Mouse (Mus musculus): ENCODE measurements around the gene Bmpr1a. TPM values are rescaled to one million over a fixed set of nuclear protein-coding genes. Genes with fewer than 3 reads are reported as not detected.

The Bmpr1a gene
- 10 to 100 TPM; 60.5 to 71.4 TPM for total RNA-seq (2021)

GRCm38 (mm10) chr14:34503325-34503647, at the start of gene Bmpr1a:
Bmpr1a (minus strand) TSS chr14:34503341.
- intact Hi-C loops (cut with DNase I): no loop called here
- no peak for DNase-seq

GRCm38 (mm10) chr14:34552226-34552625, 49.1 kb upstream of the Bmpr1a start:
- intact Hi-C loops (cut with DNase I): loop anchor here (5.0 kb wide), 1 partner anchor 470 kb away; no protein-coding TSS in a partner anchor
- DNase-seq: no peak

GRCm38 (mm10) chr14:34549004-34549671, 46.0 kb upstream of the Bmpr1a start:
- peak; percentile 81 to 82 for DNase-seq
- intact Hi-C loops (cut with DNase I): loop anchor here (1.0 kb wide), 2 partner anchors 90 to 177 kb away; no protein-coding TSS in a partner anchor

- intact Hi-C loops (cut with DNase I): loop anchor here (1.0 kb wide), 3 partner anchors 46 to 176 kb away; no protein-coding TSS in a partner anchor
- peak; percentile 64 to 73 for DNase-seq
Observed at GRCm38 (mm10) chr14:34548391-34549001, 45.4 kb upstream of the Bmpr1a start.

- DNase-seq: no peak
- intact Hi-C loops (cut with DNase I): no loop called here
Observed at GRCm38 (mm10) chr14:34544545-34544944, 41.4 kb upstream of the Bmpr1a start.

GRCm38 (mm10) chr14:34544001-34544400, 40.9 kb upstream of the Bmpr1a start:
- DNase-seq: no peak
- intact Hi-C loops (cut with DNase I): no loop called here

GRCm38 (mm10) chr14:34543596-34543995, 40.5 kb upstream of the Bmpr1a start:
- no peak for DNase-seq
- intact Hi-C loops (cut with DNase I): no loop called here

GRCm38 (mm10) chr14:34541896-34542295, 38.8 kb upstream of the Bmpr1a start:
- intact Hi-C loops (cut with DNase I): no loop called here
- DNase-seq: no peak

GRCm38 (mm10) chr14:34540685-34541162, 37.6 kb upstream of the Bmpr1a start:
- intact Hi-C loops (cut with DNase I): no loop called here
- peak; percentile 69 to 72 for DNase-seq

- intact Hi-C loops (cut with DNase I): no loop called here
- no peak for DNase-seq
Observed at GRCm38 (mm10) chr14:34535883-34536282, 32.7 kb upstream of the Bmpr1a start.

GRCm38 (mm10) chr14:34533537-34533936, 30.4 kb upstream of the Bmpr1a start:
- intact Hi-C loops (cut with DNase I): no loop called here
- DNase-seq: no peak

GRCm38 (mm10) chr14:34532536-34532935, 29.4 kb upstream of the Bmpr1a start:
- intact Hi-C loops (cut with DNase I): no loop called here

GRCm38 (mm10) chr14:34528804-34529203, 25.7 kb upstream of the Bmpr1a start:
- intact Hi-C loops (cut with DNase I): no loop called here
- DNase-seq: no peak

More at GRCm38 (mm10) chr14:34532536-34532935, 29.4 kb upstream of the Bmpr1a start:
- no peak for DNase-seq

- no peak for DNase-seq
- intact Hi-C loops (cut with DNase I): no loop called here
Observed at GRCm38 (mm10) chr14:34522701-34523100, 19.6 kb upstream of the Bmpr1a start, which contains the start of gene 9230112D13Rik. 9230112D13Rik (minus strand) TSS chr14:34522801.

GRCm38 (mm10) chr14:34517959-34518544, 14.9 kb upstream of the Bmpr1a start:
- intact Hi-C loops (cut with DNase I): no loop called here
- DNase-seq: no peak

GRCm38 (mm10) chr14:34516960-34517577, 13.9 kb upstream of the Bmpr1a start:
- no peak for DNase-seq
- intact Hi-C loops (cut with DNase I): no loop called here

- intact Hi-C loops (cut with DNase I): no loop called here
Observed at GRCm38 (mm10) chr14:34515860-34516259, 12.7 kb upstream of the Bmpr1a start.

GRCm38 (mm10) chr14:34514120-34514519, 11.0 kb upstream of the Bmpr1a start:
- intact Hi-C loops (cut with DNase I): no loop called here
- peak; percentile 29 to 33 for DNase-seq

More at GRCm38 (mm10) chr14:34515860-34516259, 12.7 kb upstream of the Bmpr1a start:
- DNase-seq: no peak

- intact Hi-C loops (cut with DNase I): no loop called here
Observed at GRCm38 (mm10) chr14:34512602-34513001, 9.5 kb upstream of the Bmpr1a start.

GRCm38 (mm10) chr14:34511901-34512300, 8.8 kb upstream of the Bmpr1a start:
- no peak for DNase-seq

More at GRCm38 (mm10) chr14:34512602-34513001, 9.5 kb upstream of the Bmpr1a start:
- DNase-seq: no peak

GRCm38 (mm10) chr14:34508842-34509439, 5.8 kb upstream of the Bmpr1a start:
- no peak for DNase-seq
- intact Hi-C loops (cut with DNase I): no loop called here

More at GRCm38 (mm10) chr14:34511901-34512300, 8.8 kb upstream of the Bmpr1a start:
- intact Hi-C loops (cut with DNase I): no loop called here
